Mouse (Mus musculus): Measurements from ENCODE around the gene Cuedc2.

GRCm38 (mm10) chr19:46307781-46308180 lies 30.7 kb downstream of the Cuedc2 start:
- no peak for TF ChIP-seq CTCF (IDR thresholded peaks at IDR 0.05; ENCODE audit: low read depth, low read length)
- no peak for TF ChIP-seq POLR2A (IDR thresholded peaks at IDR 0.05; ENCODE audit: insufficient read depth, low read length)

Measured in ES-Bruce4 (cell line).